9 mouse cellular contexts compared by ENCODE assay signal in genomic region chr11:70465211-70465610, GRCm38 (mm10). TPM values are rescaled to one million over a fixed set of nuclear protein-coding genes. Genes with fewer than 3 reads are reported as not detected.
DNase-seq lines count a peak whose midpoint lies in the region; ATAC-seq and TF ChIP-seq lines count a peak whose summit lies in the region.
"Had no signal": no experiment of that assay in that cellular context is flagged by ENCODE, and none has a peak within 500 bp of the region (broad histone marks: within the 10 kb centered on the region; RNA-seq: fewer than 3 reads in every experiment).

No protein-coding gene starts in this region.

- H3K36me3 ChIP-seq in liver, embryonic 11.5 days (ENCODE audit: control insufficient read depth, insufficient read depth, low read length), result no peaks in the 10 kb centered on the region
- H3K36me3 ChIP-seq in liver, postnatal 0 days (replicated peaks; ENCODE audit: insufficient read depth, low read length), result no peaks in the 10 kb centered on the region
- no peaks in the 10 kb centered on the region for H3K36me3 ChIP-seq in forebrain, embryonic 11.5 days (ENCODE audit: control insufficient read depth, insufficient read depth, low read length)
- no peaks in the 10 kb centered on the region for H3K36me3 ChIP-seq in limb, embryonic 11.5 days (ENCODE audit: control insufficient read depth, insufficient read depth, low read length)
- H3K36me3 ChIP-seq in stomach, embryonic 14.5 days (ENCODE audit: control insufficient read depth, insufficient read depth, low read length), result no peaks in the 10 kb centered on the region

- WGBS in liver, embryonic 11.5 days, result 25% methylated on average over 16 of the region's 16 CpGs
- WGBS in liver, postnatal 0 days (ENCODE audit: insufficient replicate concordance), result 31% methylated on average over 16 of the region's 16 CpGs
- WGBS in forebrain, embryonic 11.5 days, result 24% methylated on average over 16 of the region's 16 CpGs
- 26% methylated on average over 16 of the region's 16 CpGs for WGBS in limb, embryonic 11.5 days
- 32% methylated on average over 16 of the region's 16 CpGs for WGBS in stomach, embryonic 14.5 days

- H3K4me2 ChIP-seq in liver, embryonic 11.5 days, result peak overlapping the region; percentile 44
- no peak overlapping the region for H3K4me2 ChIP-seq in liver, postnatal 0 days (ENCODE audit: low read depth, low read length)
- peak overlapping the region; percentile 31; the same call in 1 of the 2 replicates for H3K4me2 ChIP-seq in forebrain, embryonic 11.5 days (ENCODE audit: low read depth, low read length, severe bottlenecking)
- peak overlapping the region; percentile 22; the same call in 1 of the 2 replicates for H3K4me2 ChIP-seq in limb, embryonic 11.5 days (ENCODE audit: low read depth, severe bottlenecking)
- H3K4me2 ChIP-seq in stomach, embryonic 14.5 days (replicated peaks; ENCODE audit: low read depth, low read length), result peak overlapping the region; percentile 44

- TF ChIP-seq EP300 in liver, postnatal 0 days (IDR thresholded peaks at IDR 0.05; ENCODE audit: low read depth), result no peak

- no peak for TF ChIP-seq CTCF in liver, postnatal 0 days (IDR thresholded peaks at IDR 0.05; ENCODE audit: low read depth)

- no peak for ATAC-seq in liver, embryonic 11.5 days (replicated peaks; ENCODE audit: low FRiP score)
- ATAC-seq in liver, postnatal 0 days, result no peak
- no peak for ATAC-seq in forebrain, embryonic 11.5 days (replicated peaks; ENCODE audit: low FRiP score)
- no peak for ATAC-seq in limb, embryonic 11.5 days (ENCODE audit: insufficient number of reproducible peaks, low FRiP score, low TSS enrichment, low read depth)
- ATAC-seq in stomach, embryonic 14.5 days (ENCODE audit: insufficient number of reproducible peaks, insufficient read depth, low FRiP score, low read depth), result no peak

- H3K4me1 ChIP-seq in liver, embryonic 11.5 days (replicated peaks; ENCODE audit: control insufficient read depth, insufficient read depth, low read length), result no peaks in the 10 kb centered on the region
- H3K4me1 ChIP-seq in liver, postnatal 0 days (ENCODE audit: insufficient read depth), result no peaks in the 10 kb centered on the region
- peaks cover 8% of the 10 kb centered on the region; the same call in 1 of the 2 replicates for H3K4me1 ChIP-seq in forebrain, embryonic 11.5 days (replicated peaks; ENCODE audit: control insufficient read depth, insufficient read depth, low read length)
- H3K4me1 ChIP-seq in limb, embryonic 11.5 days (ENCODE audit: control insufficient read depth, insufficient read depth, low read length), result 0 out of 2 replicates have a peak, but pooled peaks cover 4% of the 10 kb centered on the region
- H3K4me1 ChIP-seq in stomach, embryonic 14.5 days (ENCODE audit: control insufficient read depth, insufficient read depth, low read length), result peaks cover 9% of the 10 kb centered on the region; the same call in 1 of the 2 replicates

- no peaks in the 10 kb centered on the region; the same call in 1 of the 2 replicates for H3K9me3 ChIP-seq in liver, embryonic 11.5 days (ENCODE audit: control insufficient read depth, low read length)
- H3K9me3 ChIP-seq in liver, postnatal 0 days (ENCODE audit: low read length), result no peaks in the 10 kb centered on the region
- H3K9me3 ChIP-seq in forebrain, embryonic 11.5 days (ENCODE audit: control insufficient read depth, low read length), result no peaks in the 10 kb centered on the region; the same call in 1 of the 2 replicates
- H3K9me3 ChIP-seq in limb, embryonic 11.5 days (ENCODE audit: control insufficient read depth, low read length), result no peaks in the 10 kb centered on the region
- no peaks in the 10 kb centered on the region for H3K9me3 ChIP-seq in stomach, embryonic 14.5 days (ENCODE audit: control insufficient read depth, low read depth, low read length)

- H3K27ac ChIP-seq in liver, embryonic 11.5 days (ENCODE audit: low read depth, low read length), result no peak overlapping the region
- no peak overlapping the region for H3K27ac ChIP-seq in liver, postnatal 0 days (ENCODE audit: low read depth)
- no peak overlapping the region for H3K27ac ChIP-seq in forebrain, embryonic 11.5 days (ENCODE audit: low read depth, low read length)
- no peak overlapping the region for H3K27ac ChIP-seq in limb, embryonic 11.5 days (replicated peaks; ENCODE audit: low read depth, low read length)
- no peak overlapping the region for H3K27ac ChIP-seq in stomach, embryonic 14.5 days (ENCODE audit: low read length)

- no peak overlapping the region for H3K9ac ChIP-seq in liver, embryonic 11.5 days (ENCODE audit: low read depth, low read length)
- H3K9ac ChIP-seq in liver, postnatal 0 days (replicated peaks), result no peak overlapping the region
- H3K9ac ChIP-seq in forebrain, embryonic 11.5 days (ENCODE audit: low read length), result peak overlapping the region; percentile 23
- H3K9ac ChIP-seq in limb, embryonic 11.5 days (ENCODE audit: low read length), result no peak overlapping the region
- peak overlapping the region; percentile 4; the same call in 1 of the 2 replicates for H3K9ac ChIP-seq in stomach, embryonic 14.5 days (replicated peaks; ENCODE audit: low read depth, low read length)

- peaks cover 55% of the 10 kb centered on the region for H3K27me3 ChIP-seq in liver, embryonic 11.5 days (replicated peaks; ENCODE audit: control insufficient read depth, insufficient read depth, low read length)
- H3K27me3 ChIP-seq in liver, postnatal 0 days (ENCODE audit: insufficient read depth, low read length), result peaks cover 30% of the 10 kb centered on the region
- peaks cover 22% of the 10 kb centered on the region for H3K27me3 ChIP-seq in forebrain, embryonic 11.5 days (ENCODE audit: control insufficient read depth, insufficient read depth, low read length)
- H3K27me3 ChIP-seq in limb, embryonic 11.5 days (ENCODE audit: control insufficient read depth, insufficient read depth, low read length), result peaks cover 40% of the 10 kb centered on the region
- no peaks in the 10 kb centered on the region for H3K27me3 ChIP-seq in stomach, embryonic 14.5 days (ENCODE audit: control insufficient read depth, insufficient read depth, low read length)

- no peak for DNase-seq in liver, embryonic 11.5 days (ENCODE audit: low spot score)
- DNase-seq in liver, postnatal 0 days, result no peak
- DNase-seq in forebrain, embryonic 11.5 days (ENCODE audit: low spot score), result no peak
- peak; percentile 29 for DNase-seq in limb, embryonic 11.5 days (ENCODE audit: low spot score)
- no peak for DNase-seq in right cerebral cortex, postnatal 4 days
- no peak for DNase-seq in adrenal gland, postnatal 10 days
- no peak for DNase-seq in frontal cortex, postnatal 36 days (ENCODE audit: low spot score in 2 of 2)

- no peak overlapping the region for H3K4me3 ChIP-seq in liver, embryonic 11.5 days (ENCODE audit: low read depth, low read length)
- no peak overlapping the region for H3K4me3 ChIP-seq in liver, postnatal 0 days (ENCODE audit: low read depth, low read length)
- H3K4me3 ChIP-seq in forebrain, embryonic 11.5 days (ENCODE audit: low read depth, low read length), result no peak overlapping the region
- peak overlapping the region; percentile 14; the same call in 1 of the 2 replicates for H3K4me3 ChIP-seq in limb, embryonic 11.5 days (ENCODE audit: low read depth, low read length)
- peak overlapping the region; percentile 4; the same call in 1 of the 2 replicates for H3K4me3 ChIP-seq in stomach, embryonic 14.5 days (ENCODE audit: low read depth, low read length)

RNA-seq across cellular contexts. Expression of gene Cxcl16, which starts 5.4 kb away (rescaled TPM):
- polyA plus RNA-seq in liver, embryonic 11.5 days (2014; fragmentation: Nextera tagmentation; extraction: Ambion mirVana), result 0.91 and 1.6 TPM in 2 replicates
- polyA plus RNA-seq in liver, postnatal 0 days (2015; fragmentation: Nextera tagmentation; extraction: Ambion mirVana), result 9.2 and 9.4 TPM in 2 replicates
- 0.81 and 1.1 TPM in 2 replicates for polyA plus RNA-seq in forebrain, embryonic 11.5 days (2014; fragmentation: Nextera tagmentation; extraction: Ambion mirVana)
- 1.0 and 1.4 TPM in 2 replicates for polyA plus RNA-seq in limb, embryonic 11.5 days (2014; fragmentation: Nextera tagmentation; extraction: Ambion mirVana)
- polyA plus RNA-seq in stomach, embryonic 14.5 days (2014; fragmentation: Nextera tagmentation; extraction: Ambion mirVana), result 7.8 and 8.6 TPM in 2 replicates
- 1 to 10 TPM; 4.2 to 5.8 TPM for total RNA-seq in adrenal gland, postnatal 10 days (2021)

RNA-seq across cellular contexts. Expression of gene Zmynd15, which starts 6.0 kb away (rescaled TPM):
- 0.19 and 0.58 TPM in 2 replicates for polyA plus RNA-seq in liver, embryonic 11.5 days (2014; fragmentation: Nextera tagmentation; extraction: Ambion mirVana)
- 0.59 and 0.70 TPM in 2 replicates for polyA plus RNA-seq in liver, postnatal 0 days (2015; fragmentation: Nextera tagmentation; extraction: Ambion mirVana)
- 0.21 and 0.27 TPM in 2 replicates for polyA plus RNA-seq in forebrain, embryonic 11.5 days (2014; fragmentation: Nextera tagmentation; extraction: Ambion mirVana)
- 0.15 and 0.41 TPM in 2 replicates for polyA plus RNA-seq in limb, embryonic 11.5 days (2014; fragmentation: Nextera tagmentation; extraction: Ambion mirVana)
- 0.39 and 0.50 TPM in 2 replicates for polyA plus RNA-seq in stomach, embryonic 14.5 days (2014; fragmentation: Nextera tagmentation; extraction: Ambion mirVana)
- 1 to 10 TPM in 1 of 2 experiments, under 1 TPM in 1; 0.93 to 1.8 TPM for total RNA-seq in adrenal gland, postnatal 10 days (2021)

RNA-seq across cellular contexts. Expression of gene Med11, which starts 13.5 kb away (rescaled TPM):
- polyA plus RNA-seq in liver, embryonic 11.5 days (2014; fragmentation: Nextera tagmentation; extraction: Ambion mirVana), result 33.8 and 36.2 TPM in 2 replicates
- polyA plus RNA-seq in liver, postnatal 0 days (2015; fragmentation: Nextera tagmentation; extraction: Ambion mirVana), result 14.3 and 15.1 TPM in 2 replicates
- polyA plus RNA-seq in forebrain, embryonic 11.5 days (2014; fragmentation: Nextera tagmentation; extraction: Ambion mirVana), result 40.9 and 46.0 TPM in 2 replicates
- 46.5 and 50.1 TPM in 2 replicates for polyA plus RNA-seq in limb, embryonic 11.5 days (2014; fragmentation: Nextera tagmentation; extraction: Ambion mirVana)
- 48.6 and 49.8 TPM in 2 replicates for polyA plus RNA-seq in stomach, embryonic 14.5 days (2014; fragmentation: Nextera tagmentation; extraction: Ambion mirVana)
- total RNA-seq in adrenal gland, postnatal 10 days (2021), result 10 to 100 TPM; 16.1 to 18.5 TPM

RNA-seq across cellular contexts. Expression of gene Arrb2, which starts 32.8 kb away (rescaled TPM):
- polyA plus RNA-seq in liver, embryonic 11.5 days (2014; fragmentation: Nextera tagmentation; extraction: Ambion mirVana), result 31.5 and 35.9 TPM in 2 replicates
- 20.0 and 21.8 TPM in 2 replicates for polyA plus RNA-seq in liver, postnatal 0 days (2015; fragmentation: Nextera tagmentation; extraction: Ambion mirVana)
- 44.0 and 47.9 TPM in 2 replicates for polyA plus RNA-seq in forebrain, embryonic 11.5 days (2014; fragmentation: Nextera tagmentation; extraction: Ambion mirVana)
- polyA plus RNA-seq in limb, embryonic 11.5 days (2014; fragmentation: Nextera tagmentation; extraction: Ambion mirVana), result 21.9 and 30.3 TPM in 2 replicates
- polyA plus RNA-seq in stomach, embryonic 14.5 days (2014; fragmentation: Nextera tagmentation; extraction: Ambion mirVana), result 15.9 and 17.2 TPM in 2 replicates
- total RNA-seq in adrenal gland, postnatal 10 days (2021), result 10 to 100 TPM; 21.7 to 26.0 TPM

RNA-seq across cellular contexts. Expression of gene Tm4sf5, which starts 39.8 kb away (rescaled TPM):
- polyA plus RNA-seq in liver, embryonic 11.5 days (2014; fragmentation: Nextera tagmentation; extraction: Ambion mirVana), result 5.5 TPM in 2 replicates
- 1.7 and 2.8 TPM in 2 replicates for polyA plus RNA-seq in liver, postnatal 0 days (2015; fragmentation: Nextera tagmentation; extraction: Ambion mirVana)
- 0.91 TPM in 1 of 2 replicates, not detected in the other for polyA plus RNA-seq in forebrain, embryonic 11.5 days (2014; fragmentation: Nextera tagmentation; extraction: Ambion mirVana)
- 0.49 and 0.64 TPM in 2 replicates for polyA plus RNA-seq in limb, embryonic 11.5 days (2014; fragmentation: Nextera tagmentation; extraction: Ambion mirVana)
- 38.6 and 45.2 TPM in 2 replicates for polyA plus RNA-seq in stomach, embryonic 14.5 days (2014; fragmentation: Nextera tagmentation; extraction: Ambion mirVana)
- under 1 TPM; 0.55 to 0.84 TPM for total RNA-seq in adrenal gland, postnatal 10 days (2021)
- total RNA-seq: layer of hippocampus, adult 18-20 months had no signal

Comparison
In these comparisons a context has a peak if more than half of its experiments do, and no peak if none do; other contexts are left out.
1. H3K4me3 ChIP-seq: peak in limb, embryonic 11.5 days (single experiment) and stomach, embryonic 14.5 days (single experiment); none in liver, embryonic 11.5 days (single experiment), liver, postnatal 0 days (single experiment) and forebrain, embryonic 11.5 days (single experiment).
2. H3K9ac ChIP-seq: peak in forebrain, embryonic 11.5 days (single experiment) and stomach, embryonic 14.5 days (single experiment); none in liver, embryonic 11.5 days (single experiment), liver, postnatal 0 days (single experiment) and limb, embryonic 11.5 days (single experiment).